Mouse (Mus musculus) cortical plate, adult 2 months (tissue): ENCODE results near the gene Elmod3.

Experiments
- CTCF ChIP-seq: fragments of 200-500 bp; IDR thresholded peaks from 2 replicates; pipeline ENCODE4 v1.5.1; 2011; ENCODE audit warnings: mild to moderate bottlenecking, control low read depth, low read length; ENCODE audit not compliant: insufficient read depth; ENCODE audit errors: extremely low read depth
- POLR2A ChIP-seq: fragments of 200-500 bp; IDR thresholded peaks from 2 replicates; pipeline ENCODE4 v1.6.1; 2011; ENCODE audit warnings: mild to moderate bottlenecking, low read length, control low read depth; ENCODE audit not compliant: insufficient read depth; ENCODE audit errors: extremely low read depth

- TF ChIP-seq CTCF: no peak
- TF ChIP-seq POLR2A: no peak
Observed at GRCm38 (mm10) chr6:72598791-72599557, 761 bp upstream of the Elmod3 start.
